Mouse (Mus musculus): ENCODE measurements around the gene Kcnmb2.

Gene Kcnmb2

GRCm38 (mm10) chr3:31902504-31903330 is at the start of gene Kcnmb2:
TSS of gene Kcnmb2 (plus strand) at chr3:31902507.
- DNase-seq (ENCODE audit: low spot score): no peak

GRCm38 (mm10) chr3:31863522-31863921 is 38.8 kb upstream of the Kcnmb2 start:
- no peak for DNase-seq (ENCODE audit: low spot score)

- DNase-seq (ENCODE audit: low spot score): no peak
Observed at GRCm38 (mm10) chr3:31864070-31864469, 38.2 kb upstream of the Kcnmb2 start.

GRCm38 (mm10) chr3:31871461-31871860 is 30.8 kb upstream of the Kcnmb2 start:
- DNase-seq (ENCODE audit: low spot score): no peak

GRCm38 (mm10) chr3:31882621-31883131 is 19.6 kb upstream of the Kcnmb2 start:
- no peak for DNase-seq (ENCODE audit: low spot score)

- no peak for DNase-seq (ENCODE audit: low spot score)
Observed at GRCm38 (mm10) chr3:31892653-31893052, 9.7 kb upstream of the Kcnmb2 start.

- no peak for DNase-seq (ENCODE audit: low spot score)
Observed at GRCm38 (mm10) chr3:31903506-31903905, 1.2 kb downstream of the Kcnmb2 start.

GRCm38 (mm10) chr3:31904156-31904555 is 1.8 kb downstream of the Kcnmb2 start:
- no peak for DNase-seq (ENCODE audit: low spot score)

- no peak for DNase-seq (ENCODE audit: low spot score)
Observed at GRCm38 (mm10) chr3:31911168-31911567, 8.9 kb downstream of the Kcnmb2 start.

- no peak for DNase-seq (ENCODE audit: low spot score)
Observed at GRCm38 (mm10) chr3:31911690-31912089, 9.4 kb downstream of the Kcnmb2 start.

GRCm38 (mm10) chr3:31928544-31928943 is 26.2 kb downstream of the Kcnmb2 start:
- DNase-seq (ENCODE audit: low spot score): no peak

GRCm38 (mm10) chr3:31934704-31935103 is 32.4 kb downstream of the Kcnmb2 start:
- DNase-seq (ENCODE audit: low spot score): no peak

GRCm38 (mm10) chr3:31941478-31941877 is 39.2 kb downstream of the Kcnmb2 start:
- no peak for DNase-seq (ENCODE audit: low spot score)

- no peak for DNase-seq (ENCODE audit: low spot score)
Observed at GRCm38 (mm10) chr3:31954213-31954612, 51.9 kb downstream of the Kcnmb2 start.

- DNase-seq (ENCODE audit: low spot score): no peak
Observed at GRCm38 (mm10) chr3:31955004-31955403, 52.7 kb downstream of the Kcnmb2 start.

- DNase-seq (ENCODE audit: low spot score): no peak
Observed at GRCm38 (mm10) chr3:31959821-31960220, 57.5 kb downstream of the Kcnmb2 start.

- DNase-seq (ENCODE audit: low spot score): no peak
Observed at GRCm38 (mm10) chr3:31961175-31961574, 58.9 kb downstream of the Kcnmb2 start.

- DNase-seq (ENCODE audit: low spot score): no peak
Observed at GRCm38 (mm10) chr3:31963076-31963475, 60.8 kb downstream of the Kcnmb2 start.

- no peak for DNase-seq (ENCODE audit: low spot score)
Observed at GRCm38 (mm10) chr3:31979661-31980060, 77.4 kb downstream of the Kcnmb2 start.

GRCm38 (mm10) chr3:31982444-31982843 is 80.1 kb downstream of the Kcnmb2 start:
- no peak for DNase-seq (ENCODE audit: low spot score)

- no peak for DNase-seq (ENCODE audit: low spot score)
Observed at GRCm38 (mm10) chr3:31985103-31985502, 82.8 kb downstream of the Kcnmb2 start.

- no peak for DNase-seq (ENCODE audit: low spot score)
Observed at GRCm38 (mm10) chr3:31991526-31992045, 89.3 kb downstream of the Kcnmb2 start.

GRCm38 (mm10) chr3:32011566-32011965 is 109.3 kb downstream of the Kcnmb2 start:
- DNase-seq (ENCODE audit: low spot score): no peak

All from urinary bladder, postnatal 10 days (tissue).